Mouse (Mus musculus): Measurements from ENCODE around the gene Cyth2. TPM values are rescaled to one million over a fixed set of nuclear protein-coding genes. Genes with fewer than 3 reads are reported as not detected.

Gene Cyth2
- polyA plus RNA-seq, 1 experiment: 68.8 TPM

DNA sequence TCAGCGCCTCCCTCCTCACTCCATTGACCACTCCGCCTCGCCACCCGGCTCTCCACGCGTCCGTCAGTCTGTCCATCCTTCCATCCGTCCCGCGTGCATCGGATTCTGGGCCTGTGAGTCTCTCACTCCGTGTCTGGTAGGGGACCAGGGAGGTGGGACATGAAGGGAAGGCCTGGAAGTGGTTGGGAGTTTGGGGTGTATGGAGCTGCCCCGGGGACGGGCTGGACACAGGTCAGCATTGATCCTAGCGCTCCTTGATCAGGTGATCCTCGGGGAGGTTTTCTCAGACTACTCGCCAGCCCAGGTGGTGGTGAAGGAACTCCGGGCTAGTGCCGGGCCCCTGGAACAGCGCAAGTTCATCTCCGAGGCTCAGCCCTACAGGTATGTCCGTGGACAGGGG, 26.7 kb downstream of the Cyth2 start:
- H3K4me1 ChIP-seq (ENCODE audit: control insufficient read depth, insufficient read depth, low read length): peaks cover 5% of the 10 kb centered on the region
- no peak overlapping the region for H3K4me3 ChIP-seq (ENCODE audit: insufficient read depth, low read length)
- no peak overlapping the region for H3K27ac ChIP-seq (ENCODE audit: insufficient read depth, low read depth, low read length)
- TF ChIP-seq CTCF (IDR thresholded peaks at IDR 0.05; ENCODE audit: low read depth, low read length): no peak
- TF ChIP-seq POLR2A (IDR thresholded peaks at IDR 0.05; ENCODE audit: borderline replicate concordance, low read depth, low read length): no peak

DNA sequence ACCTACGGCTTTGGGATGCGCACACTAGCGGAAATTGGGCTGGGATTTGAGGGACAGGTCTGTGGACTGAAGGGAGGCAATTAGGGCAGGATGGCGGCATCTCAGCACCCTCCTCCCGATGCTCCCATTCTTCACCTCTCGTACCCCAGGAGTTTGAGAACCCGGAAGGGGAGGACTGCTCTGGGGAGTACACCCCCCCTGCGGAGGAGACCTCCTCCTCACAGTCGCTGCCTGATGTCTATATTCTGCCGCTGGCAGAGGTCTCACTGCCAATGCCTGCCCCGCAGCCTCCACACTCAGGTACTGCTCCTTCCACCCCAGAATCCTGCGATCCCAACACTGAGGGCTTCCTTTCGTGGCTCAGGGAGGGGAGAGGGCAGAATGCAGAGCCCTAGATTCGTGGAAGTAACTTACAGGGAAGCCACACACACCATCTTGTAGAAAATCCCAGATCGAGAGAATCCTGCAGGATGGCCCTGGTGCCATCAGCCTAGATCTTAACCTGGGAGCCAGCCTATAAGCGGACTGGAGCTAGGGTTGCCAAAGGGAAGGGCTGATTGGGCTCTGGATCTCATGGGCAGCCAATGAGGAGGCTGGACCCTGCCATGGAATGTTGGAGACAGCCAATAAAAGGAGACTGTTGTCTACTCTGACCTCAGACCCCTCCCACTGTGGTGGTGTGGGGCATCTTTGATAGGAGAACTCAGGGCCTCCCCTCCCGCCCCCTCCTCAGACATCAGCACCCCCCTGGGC, 27.5 kb downstream of the Cyth2 start:
- TF ChIP-seq CTCF (IDR thresholded peaks at IDR 0.05; ENCODE audit: low read depth, low read length) (no peak), POLR2A (IDR thresholded peaks at IDR 0.05; ENCODE audit: borderline replicate concordance, low read depth, low read length) (no peak)
- peaks cover 7% of the 10 kb centered on the region for H3K4me1 ChIP-seq (ENCODE audit: control insufficient read depth, insufficient read depth, low read length)

GRCm38 (mm10) chr7:45786136-45786578, 28.2 kb downstream of the Cyth2 start:
- no peak overlapping the region for H3K4me3 ChIP-seq (ENCODE audit: insufficient read depth, low read length)
- peaks cover 5% of the 10 kb centered on the region for H3K4me1 ChIP-seq (ENCODE audit: control insufficient read depth, insufficient read depth, low read length)
- TF ChIP-seq POLR2A (IDR thresholded peaks at IDR 0.05; ENCODE audit: borderline replicate concordance, low read depth, low read length) (no peak), CTCF (IDR thresholded peaks at IDR 0.05; ENCODE audit: low read depth, low read length) (no peak)
- no peak overlapping the region for H3K27ac ChIP-seq (ENCODE audit: insufficient read depth, low read depth, low read length)

More for the DNA sequence above, 27.5 kb downstream of the Cyth2 start:
- Histone ChIP-seq H3K4me3 (ENCODE audit: insufficient read depth, low read length) (no peak overlapping the region), H3K27ac (ENCODE audit: insufficient read depth, low read depth, low read length) (no peak overlapping the region)

GRCm38 (mm10) chr7:45785388-45786135, 28.8 kb downstream of the Cyth2 start:
- Histone ChIP-seq H3K4me3 (ENCODE audit: insufficient read depth, low read length) (no peak overlapping the region), H3K27ac (ENCODE audit: insufficient read depth, low read depth, low read length) (no peak overlapping the region), H3K4me1 (ENCODE audit: control insufficient read depth, insufficient read depth, low read length) (peaks cover 5% of the 10 kb centered on the region)
- TF ChIP-seq POLR2A (IDR thresholded peaks at IDR 0.05; ENCODE audit: borderline replicate concordance, low read depth, low read length) (no peak), CTCF (IDR thresholded peaks at IDR 0.05; ENCODE audit: low read depth, low read length) (no peak)

GRCm38 (mm10) chr7:45784524-45785372, 29.6 kb downstream of the Cyth2 start, which contains the start of gene Sult2b1:
TSS of gene Sult2b1 (minus strand) at chr7:45784669.
- Histone ChIP-seq H3K4me3 (ENCODE audit: insufficient read depth, low read length) (peak within 1 kb of the TSS; percentile 57), H3K27ac (ENCODE audit: insufficient read depth, low read depth, low read length) (no peak within 1 kb of the TSS), H3K4me1 (ENCODE audit: control insufficient read depth, insufficient read depth, low read length) (peaks cover 5% of the 10 kb centered on the region)
- no peak for TF ChIP-seq POLR2A (IDR thresholded peaks at IDR 0.05; ENCODE audit: borderline replicate concordance, low read depth, low read length)
- no peak for TF ChIP-seq CTCF (IDR thresholded peaks at IDR 0.05; ENCODE audit: low read depth, low read length)

- H3K4me3 ChIP-seq (ENCODE audit: insufficient read depth, low read length): peak within 1 kb of the TSS; percentile 57
- H3K4me1 ChIP-seq (ENCODE audit: control insufficient read depth, insufficient read depth, low read length): peaks cover 11% of the 10 kb centered on the region
- H3K27ac ChIP-seq (ENCODE audit: insufficient read depth, low read depth, low read length): no peak within 1 kb of the TSS
- TF ChIP-seq CTCF (IDR thresholded peaks at IDR 0.05; ENCODE audit: low read depth, low read length) (no peak), POLR2A (IDR thresholded peaks at IDR 0.05; ENCODE audit: borderline replicate concordance, low read depth, low read length) (no peak)
Measured at GRCm38 (mm10) chr7:45783511-45784091, 30.8 kb downstream of the Cyth2 start, which contains the start of gene Lmtk3. TSS of gene Lmtk3 (plus strand) at chr7:45783738.

DNA sequence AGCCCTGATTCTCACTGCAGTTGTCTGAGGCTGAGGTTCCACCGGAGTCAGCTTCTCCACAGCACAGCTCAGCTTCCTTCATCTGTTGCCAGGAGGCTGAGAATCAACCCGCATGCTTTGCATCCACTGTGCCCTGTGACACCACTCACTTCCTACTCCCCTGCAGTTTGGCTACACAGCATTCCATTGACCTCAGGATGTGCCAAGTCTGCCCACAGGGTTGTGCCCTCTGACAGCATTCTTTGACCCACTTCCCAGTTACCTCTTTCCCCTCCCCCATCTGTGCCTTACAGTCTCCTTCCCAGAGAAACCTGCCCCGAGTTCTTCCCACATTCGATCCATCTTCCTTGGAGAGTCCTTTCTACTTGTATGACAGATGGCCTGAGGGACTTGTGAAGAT, 32.1 kb downstream of the Cyth2 start:
- no peak for TF ChIP-seq POLR2A (IDR thresholded peaks at IDR 0.05; ENCODE audit: borderline replicate concordance, low read depth, low read length)
- no peak for TF ChIP-seq CTCF (IDR thresholded peaks at IDR 0.05; ENCODE audit: low read depth, low read length)
- H3K27ac ChIP-seq (ENCODE audit: insufficient read depth, low read depth, low read length): no peak overlapping the region
- H3K4me3 ChIP-seq (ENCODE audit: insufficient read depth, low read length): no peak overlapping the region
- peaks cover 11% of the 10 kb centered on the region for H3K4me1 ChIP-seq (ENCODE audit: control insufficient read depth, insufficient read depth, low read length)

GRCm38 (mm10) chr7:45779081-45779641, 35.2 kb downstream of the Cyth2 start:
- H3K27ac ChIP-seq (ENCODE audit: insufficient read depth, low read depth, low read length): no peak overlapping the region
- H3K4me1 ChIP-seq (ENCODE audit: control insufficient read depth, insufficient read depth, low read length): peaks cover 11% of the 10 kb centered on the region
- H3K4me3 ChIP-seq (ENCODE audit: insufficient read depth, low read length): peak overlapping the region; percentile 0
- no peak for TF ChIP-seq CTCF (IDR thresholded peaks at IDR 0.05; ENCODE audit: low read depth, low read length)
- TF ChIP-seq POLR2A (IDR thresholded peaks at IDR 0.05; ENCODE audit: borderline replicate concordance, low read depth, low read length): no peak

DNA sequence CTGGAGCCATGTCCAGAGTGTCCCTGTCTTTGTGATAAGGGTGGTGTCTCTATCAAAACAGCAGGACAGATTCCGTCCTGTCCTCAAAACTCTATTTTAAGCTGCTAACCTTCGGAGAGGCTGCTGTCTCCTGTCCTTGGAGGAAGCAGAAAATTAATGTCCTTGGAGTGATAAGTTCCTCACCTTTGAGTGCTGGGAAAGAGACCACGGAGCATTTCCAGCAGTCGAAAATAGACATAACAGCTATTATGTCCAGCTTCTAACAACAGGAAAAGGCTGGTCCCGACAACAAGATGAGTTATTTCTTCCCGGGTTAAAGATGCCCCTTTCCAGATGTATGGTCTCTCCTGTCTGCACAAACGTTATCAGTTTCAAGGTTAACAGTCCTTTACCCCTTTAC, 39.1 kb downstream of the Cyth2 start:
- H3K4me3 ChIP-seq (ENCODE audit: insufficient read depth, low read length): no peak overlapping the region
- TF ChIP-seq CTCF (IDR thresholded peaks at IDR 0.05; ENCODE audit: low read depth, low read length) (no peak), POLR2A (IDR thresholded peaks at IDR 0.05; ENCODE audit: borderline replicate concordance, low read depth, low read length) (no peak)
- H3K4me1 ChIP-seq (ENCODE audit: control insufficient read depth, insufficient read depth, low read length): peaks cover 5% of the 10 kb centered on the region; the same call in 1 of the 2 replicates
- no peak overlapping the region for H3K27ac ChIP-seq (ENCODE audit: insufficient read depth, low read depth, low read length)
